Mouse (Mus musculus) MEL (cell line): ENCODE results near the gene Cebpg. TPM values are rescaled to one million over a fixed set of nuclear protein-coding genes. Genes with fewer than 3 reads are reported as not detected.
A peak's percentile ranks its signal among the peaks of the same experiment; 100 is the strongest.

Experiments
- DNase-seq: peaks from one replicate; pipeline ENCODE4 v3.0.0; 2011; ENCODE audit warnings: low read depth, low spot score
- H3K27ac ChIP-seq: 2 replicates; pipeline ENCODE4 v1.5.1; 2012; ENCODE audit warnings: low read depth, mild to moderate bottlenecking, control low read depth, low read length, moderate library complexity; ENCODE audit not compliant: control insufficient read depth
- H3K27me3 ChIP-seq, 2 experiments: fragments of 150-350 bp in 1 of 2; sonication (generic) in 1 of 2; 2 replicates each; pipeline ENCODE4 v1.6.1; 2012; ENCODE audit warnings: low read length in 2 of 2, mild to moderate bottlenecking in 2 of 2, improper control_type of control experiment in 1 of 2, moderate library complexity in 1 of 2; ENCODE audit not compliant: insufficient read depth in 2 of 2, control insufficient read depth in 1 of 2
- H3K36me3 ChIP-seq, 2 experiments: 2 replicates each; pipeline ENCODE4 v1.6.1; 2012 to 2014; ENCODE audit warnings: low read length in 2 of 2, improper control_type of control experiment in 1 of 2, inconsistent platforms in 1 of 2, mild to moderate bottlenecking in 1 of 2; ENCODE audit not compliant: insufficient read depth in 2 of 2, control insufficient read depth in 1 of 2
- H3K4me1 ChIP-seq, 2 experiments: fragments of 150-350 bp in 1 of 2; sonication (generic) in 1 of 2; 2 replicates each; pipeline ENCODE4 v1.6.1; 2012; ENCODE audit warnings: low read length in 2 of 2, improper control_type of control experiment in 1 of 2, mild to moderate bottlenecking in 1 of 2; ENCODE audit not compliant: insufficient read depth in 2 of 2, control insufficient read depth in 1 of 2
- H3K4me3 ChIP-seq, 2 experiments: fragments of 150-350 bp in 1 of 2; sonication (generic) in 1 of 2; 2 replicates each; pipeline ENCODE4 v1.5.1; 2012; ENCODE audit warnings: low read depth in 2 of 2, low read length in 2 of 2, mild to moderate bottlenecking in 2 of 2, moderate library complexity in 2 of 2, control low read depth in 1 of 2, improper control_type of control experiment in 1 of 2; ENCODE audit not compliant: control insufficient read depth in 1 of 2, insufficient read depth in 1 of 2
- H3K79me2 ChIP-seq: 2 replicates; pipeline ENCODE4 v1.6.1; 2012; ENCODE audit warnings: mild to moderate bottlenecking, low read length, moderate library complexity; ENCODE audit not compliant: control insufficient read depth, poor library complexity, insufficient read depth
- H3K9ac ChIP-seq: 2 replicates; pipeline ENCODE4 v1.6.1; 2012; ENCODE audit warnings: low read depth, mild to moderate bottlenecking, control low read depth, low read length, moderate library complexity; ENCODE audit not compliant: control insufficient read depth, poor library complexity, severe bottlenecking
- H3K9me3 ChIP-seq: fragments of 150-350 bp; sonication (generic); replicated peaks from 2 replicates; pipeline ENCODE4 v1.6.1; 2012; ENCODE audit warnings: mild to moderate bottlenecking, low read length, improper control_type of control experiment, moderate library complexity; ENCODE audit not compliant: insufficient read depth
- BHLHE40 ChIP-seq: IDR thresholded peaks from 2 replicates; pipeline ENCODE4 v1.6.1; 2012; ENCODE audit warnings: low read depth, mild to moderate bottlenecking, inconsistent platforms, low read length, improper control_type of control experiment, borderline replicate concordance
- CHD1 ChIP-seq: IDR thresholded peaks from 2 replicates; pipeline ENCODE4 v1.6.1; 2012; ENCODE audit warnings: low read depth, mild to moderate bottlenecking, inconsistent platforms, low read length, improper control_type of control experiment
- CHD2 ChIP-seq: IDR thresholded peaks from 2 replicates; pipeline ENCODE4 v1.6.1; 2011; ENCODE audit warnings: low read length, improper control_type of control experiment
- CTCF ChIP-seq, 3 experiments: IDR thresholded peaks in 2 of 3; conservative IDR thresholded peaks in 1 of 3; 2 replicates each; pipeline ENCODE4 v1.5.1; 2011 to 2012; ENCODE audit warnings: low read length in 3 of 3, low read depth in 2 of 3, mild to moderate bottlenecking in 2 of 3, improper control_type of control experiment in 1 of 3, inconsistent platforms in 1 of 3, mixed read lengths in 1 of 3, moderate library complexity in 1 of 3; ENCODE audit not compliant: control insufficient read depth in 1 of 3, insufficient read depth in 1 of 3, poor library complexity in 1 of 3, severe bottlenecking in 1 of 3
- ELF1 ChIP-seq: IDR thresholded peaks from 2 replicates; pipeline ENCODE4 v1.6.1; 2014; ENCODE audit warnings: low read depth, mild to moderate bottlenecking, inconsistent platforms, low read length, improper control_type of control experiment, moderate library complexity
- EP300 ChIP-seq, 2 experiments: IDR thresholded peaks; 2 replicates each; pipeline ENCODE4 v1.6.1; 2011; ENCODE audit warnings: improper control_type of control experiment in 2 of 2, low read length in 2 of 2, low read depth in 1 of 2, mild to moderate bottlenecking in 1 of 2
- ETS1 ChIP-seq: IDR thresholded peaks from 2 replicates; pipeline ENCODE4 v1.6.1; 2012; ENCODE audit warnings: low read depth, mild to moderate bottlenecking, inconsistent platforms, low read length, improper control_type of control experiment, moderate library complexity
- GABPA ChIP-seq: IDR thresholded peaks from 2 replicates; pipeline ENCODE4 v1.6.1; 2012; ENCODE audit warnings: low read depth, mild to moderate bottlenecking, inconsistent platforms, low read length, improper control_type of control experiment, moderate library complexity
- GATA1 ChIP-seq: IDR thresholded peaks from 2 replicates; pipeline ENCODE4 v1.6.1; 2011; ENCODE audit warnings: low read depth, low read length, improper control_type of control experiment
- JUND ChIP-seq: IDR thresholded peaks from 2 replicates; pipeline ENCODE4 v1.6.1; 2011; ENCODE audit warnings: low read depth, mild to moderate bottlenecking, improper control_type of control experiment, low read length
- KAT2A ChIP-seq: conservative IDR thresholded peaks from 2 replicates; pipeline ENCODE4 v1.6.1; 2012; ENCODE audit warnings: low read depth, low read length, improper control_type of control experiment, inconsistent platforms
- MAX ChIP-seq: IDR thresholded peaks from 2 replicates; pipeline ENCODE4 v1.6.1; 2011; ENCODE audit warnings: low read length, improper control_type of control experiment
- MAZ ChIP-seq: IDR thresholded peaks from 2 replicates; pipeline ENCODE4 v1.6.1; 2012; ENCODE audit warnings: low read depth, mild to moderate bottlenecking, inconsistent platforms, low read length, improper control_type of control experiment
- MEF2A ChIP-seq: IDR thresholded peaks from 2 replicates; pipeline ENCODE4 v1.6.1; 2014; ENCODE audit warnings: low read depth, mild to moderate bottlenecking, inconsistent platforms, low read length, improper control_type of control experiment; ENCODE audit not compliant: poor library complexity, insufficient replicate concordance, severe bottlenecking; ENCODE audit errors: extremely low read depth
- MYB ChIP-seq: IDR thresholded peaks from 2 replicates; pipeline ENCODE4 v1.6.1; 2011; ENCODE audit warnings: mild to moderate bottlenecking, low read depth, low read length, improper control_type of control experiment
- MYC ChIP-seq: IDR thresholded peaks from 2 replicates; pipeline ENCODE4 v1.6.1; 2011; ENCODE audit warnings: low read depth, mild to moderate bottlenecking, low read length, improper control_type of control experiment, moderate library complexity
- NELFE ChIP-seq: IDR thresholded peaks from 2 replicates; pipeline ENCODE4 v1.6.1; 2011; ENCODE audit warnings: low read depth, low read length, improper control_type of control experiment
- NRF1 ChIP-seq: IDR thresholded peaks from 2 replicates; pipeline ENCODE4 v1.6.1; 2014; ENCODE audit warnings: low read depth, mild to moderate bottlenecking, inconsistent platforms, low read length, improper control_type of control experiment, moderate library complexity; ENCODE audit not compliant: poor library complexity, insufficient read depth, severe bottlenecking
- POLR2AphosphoS5 ChIP-seq: IDR thresholded peaks from 2 replicates; pipeline ENCODE4 v1.6.1; 2012; ENCODE audit warnings: low read depth, borderline replicate concordance, mild to moderate bottlenecking, inconsistent platforms, low read length, moderate library complexity, mixed read lengths
- RAD21 ChIP-seq: IDR thresholded peaks from 2 replicates; pipeline ENCODE4 v1.6.1; 2011; ENCODE audit warnings: mild to moderate bottlenecking, low read depth, low read length, improper control_type of control experiment
- RCOR1 ChIP-seq: IDR thresholded peaks from 2 replicates; pipeline ENCODE4 v1.6.1; 2012; ENCODE audit warnings: low read depth, mild to moderate bottlenecking, inconsistent platforms, low read length, improper control_type of control experiment
- SIN3A ChIP-seq: IDR thresholded peaks from 2 replicates; pipeline ENCODE4 v1.6.1; 2012; ENCODE audit warnings: low read length, improper control_type of control experiment, inconsistent platforms
- SMC3 ChIP-seq: IDR thresholded peaks from 2 replicates; pipeline ENCODE4 v1.6.1; 2011; ENCODE audit warnings: low read depth, low read length, improper control_type of control experiment
- TAL1 ChIP-seq: IDR thresholded peaks from 2 replicates; pipeline ENCODE4 v1.6.1; 2012; ENCODE audit warnings: mild to moderate bottlenecking, inconsistent platforms, low read length, moderate library complexity, mixed read lengths
- TCF12 ChIP-seq: IDR thresholded peaks from 2 replicates; pipeline ENCODE4 v1.6.1; 2014; ENCODE audit warnings: low read depth, mild to moderate bottlenecking, inconsistent platforms, low read length, improper control_type of control experiment, moderate library complexity
- UBTF ChIP-seq: IDR thresholded peaks from 2 replicates; pipeline ENCODE4 v1.6.1; 2012; ENCODE audit warnings: low read depth, mild to moderate bottlenecking, inconsistent platforms, low read length, improper control_type of control experiment, moderate library complexity, borderline replicate concordance; ENCODE audit not compliant: insufficient read depth
- USF1 ChIP-seq: IDR thresholded peaks from 2 replicates; pipeline ENCODE4 v1.6.1; 2014; ENCODE audit warnings: low read depth, mild to moderate bottlenecking, inconsistent platforms, low read length, improper control_type of control experiment, moderate library complexity
- ZC3H11A ChIP-seq: IDR thresholded peaks from 2 replicates; pipeline ENCODE4 v1.6.1; 2012; ENCODE audit warnings: low read depth, mild to moderate bottlenecking, inconsistent platforms, low read length, improper control_type of control experiment
- ZKSCAN1 ChIP-seq: IDR thresholded peaks from 2 replicates; pipeline ENCODE4 v1.6.1; 2012; ENCODE audit warnings: low read depth, mild to moderate bottlenecking, inconsistent platforms, low read length, improper control_type of control experiment, moderate library complexity
- ZMIZ1 ChIP-seq: IDR thresholded peaks from 2 replicates; pipeline ENCODE4 v1.6.1; 2012; ENCODE audit warnings: low read depth, mild to moderate bottlenecking, inconsistent platforms, low read length, improper control_type of control experiment, moderate library complexity
- ZNF384 ChIP-seq: IDR thresholded peaks from 2 replicates; pipeline ENCODE4 v1.6.1; 2012; ENCODE audit warnings: low read depth, mild to moderate bottlenecking, inconsistent platforms, low read length, improper control_type of control experiment
- polyA plus RNA-seq, 2 experiments: library from polyadenylated mRNA; stranded (reverse) in 1 of 2; unstranded in 1 of 2; fragments of >175 nt in 1 of 2; fragments of >200 nt in 1 of 2; gene quantifications; 2 replicates each; pipeline versions ENCODE4 v1.2.1 to v1.2.4; 2012; ENCODE audit warnings: low replicate concordance in 2 of 2, low read depth in 1 of 2; ENCODE audit not compliant: insufficient read length in 2 of 2, insufficient read depth in 1 of 2, missing spikeins in 1 of 2
- total RNA-seq: library from RNA; depleted of rRNA; stranded (reverse); fragments of 300-350 nt; gene quantifications from 2 replicates; pipeline ENCODE4 v1.2.3, GENCODE M21; 2012

Cebpg gene
- total and polyA plus RNA-seq, 3 experiments, result 17.3 to 20.7 TPM; not detected in 1

GRCm38 (mm10) chr7:35025409-35026275 lies 30.7 kb downstream of the Cebpg start:
- Histone ChIP-seq H3K4me1 (no peaks in the 10 kb centered on the region), H3K9ac (no peak overlapping the region), H3K36me3 (no peaks in the 10 kb centered on the region), H3K4me3 (no peak overlapping the region), H3K27ac (no peak overlapping the region)
- TF ChIP-seq CHD2, result no peak
- no peak for TF ChIP-seq ELF1
- no peak for TF ChIP-seq NELFE
- TF ChIP-seq MAZ, result no peak
- no peak for TF ChIP-seq BHLHE40
- TF ChIP-seq ZNF384, result no peak
- TF ChIP-seq MYC, result peak; percentile 67; the same call in 1 of the 2 replicates
- peak; percentile 90 to 93 (median 91) for TF ChIP-seq CTCF (IDR thresholded peaks at IDR 0.05 in 2 of 3, conservative IDR thresholded peaks at IDR 0.05 in 1 of 3; ENCODE audit: control insufficient read depth in 1 of 3, insufficient read depth in 1 of 3, low read depth in 2 of 3, low read length in 3 of 3, poor library complexity in 1 of 3, severe bottlenecking in 1 of 3)
- no peak for TF ChIP-seq MEF2A
- no peak for TF ChIP-seq GATA1
- TF ChIP-seq UBTF, result no peak
- no peak for TF ChIP-seq JUND
- no peak for TF ChIP-seq USF1
- TF ChIP-seq SMC3, result peak; percentile 92
- TF ChIP-seq NRF1, result no peak
- TF ChIP-seq MAX, result no peak
- no peak for TF ChIP-seq POLR2AphosphoS5
- TF ChIP-seq SIN3A, result no peak
- TF ChIP-seq TCF12, result no peak
- TF ChIP-seq ZMIZ1, result no peak
- no peak for TF ChIP-seq RCOR1
- TF ChIP-seq ZC3H11A, result peak; percentile 82
- TF ChIP-seq RAD21, result peak; percentile 87
- no peak for TF ChIP-seq EP300 (IDR thresholded peaks at IDR 0.05; ENCODE audit: low read depth in 1 of 2, low read length in 2 of 2)
- no peak for TF ChIP-seq ETS1
- TF ChIP-seq GABPA, result no peak
- TF ChIP-seq CHD1, result no peak
- no peak for TF ChIP-seq TAL1
- TF ChIP-seq KAT2A, result no peak
- no peak for TF ChIP-seq MYB
- no peak for TF ChIP-seq ZKSCAN1
- TF ChIP-seq, all 39 proteins: peak for 5
- Histone ChIP-seq H3K79me2 (no peaks in the 10 kb centered on the region), H3K27me3 (no peaks in the 10 kb centered on the region), H3K9me3 (no peaks in the 10 kb centered on the region)
- DNase-seq, result peak; percentile 70
